Mouse (Mus musculus) liver, postnatal 0 days (tissue): Measurements from ENCODE around the gene C730034F03Rik.

Experiments
- CTCF ChIP-seq: sonication (generic); IDR thresholded peaks from 2 replicates; pipeline ENCODE4 v1.5.1; 2016; ENCODE audit warnings: antibody characterized with exemption, low read depth
- EP300 ChIP-seq: IDR thresholded peaks from 2 replicates; pipeline ENCODE4 v1.6.1; 2016; ENCODE audit warnings: antibody characterized with exemption, low read depth, mild to moderate bottlenecking

GRCm38 (mm10) chr15:89426716-89427115, 2.7 kb upstream of the C730034F03Rik start:
- TF ChIP-seq EP300 (no peak), CTCF (no peak)
